Mouse (Mus musculus) spleen, embryonic (tissue): ENCODE measurements at regions not wholly inside any gene's neighbourhood (a gene's known extent, or its start where the extent isn't known, plus 50 kb on each side); places are given as distances from the start of the nearest gene placed in this dataset.

Source experiments
- CTCF ChIA-PET: fragments of 350-600 bp; sonication (Branson Sonifier 250); formaldehyde crosslinking; loops from one replicate; lab custom pipeline; 2022; lab: Charles Lee

- CTCF ChIA-PET: no interaction called here
These were observed 232.6 kb upstream of the Gm21830 start for GRCm38 (mm10) chr2:67180962-67181361.

- CTCF ChIA-PET: interaction anchor here (0.6 kb wide), 1 partner anchor 55 kb away, joined by 4 read pairs; no protein-coding TSS in a partner anchor
These were observed 192.3 kb upstream of the Gm21830 start for GRCm38 (mm10) chr2:67221061-67221802.

GRCm38 (mm10) chr2:67226299-67226698, 187.2 kb upstream of the Gm21830 start:
- CTCF ChIA-PET: no interaction called here

GRCm38 (mm10) chr2:67257455-67257854, 156.1 kb upstream of the Gm21830 start:
- CTCF ChIA-PET: no interaction called here
